Mouse (Mus musculus): Measurements from ENCODE around the gene Gabra4.
"Not testable (repeated sequence)": the region's sequence is repeated elsewhere in the genome, so short reads cannot be mapped to it uniquely, and the experiment has no call there.

Gabra4 gene

GRCm38 (mm10) chr5:71658115-71658497 is at the start of gene Gabra4:
Gabra4 (minus strand) TSS chr5:71658308.
- DNase-seq = peak; percentile 25

- no peak for DNase-seq
These were observed 43.1 kb upstream of the Gabra4 start for GRCm38 (mm10) chr5:71701273-71701614.

- peak; percentile 58 for DNase-seq
These were observed 42.6 kb upstream of the Gabra4 start for GRCm38 (mm10) chr5:71700468-71701272.

GRCm38 (mm10) chr5:71699696-71700467 is 41.8 kb upstream of the Gabra4 start:
- peak; percentile 55 for DNase-seq

- no peak for DNase-seq
These were observed 7.5 kb upstream of the Gabra4 start for GRCm38 (mm10) chr5:71665593-71665992.

GRCm38 (mm10) chr5:71657482-71658114 is 510 bp downstream of the Gabra4 start, which contains the start of gene Gabrb1:
Gabrb1 (plus strand) TSS chr5:71658113.
- DNase-seq = peak; percentile 28

- DNase-seq = no peak
These were observed 1.3 kb downstream of the Gabra4 start for GRCm38 (mm10) chr5:71656771-71657170.

GRCm38 (mm10) chr5:71654056-71654455 is 4.1 kb downstream of the Gabra4 start:
- no peak for DNase-seq

- DNase-seq = no peak
These were observed 10.0 kb downstream of the Gabra4 start for GRCm38 (mm10) chr5:71648108-71648507.

- DNase-seq = no peak
These were observed 18.3 kb downstream of the Gabra4 start for GRCm38 (mm10) chr5:71639804-71640203.

GRCm38 (mm10) chr5:71627820-71628219 is 30.3 kb downstream of the Gabra4 start:
- no peak for DNase-seq

- DNase-seq = no peak
These were observed 41.4 kb downstream of the Gabra4 start for GRCm38 (mm10) chr5:71616734-71617133.

GRCm38 (mm10) chr5:71614311-71614710 is 43.8 kb downstream of the Gabra4 start:
- DNase-seq = no peak

- no peak for DNase-seq
These were observed 49.4 kb downstream of the Gabra4 start for GRCm38 (mm10) chr5:71608735-71609134.

GRCm38 (mm10) chr5:71606907-71607306 is 51.2 kb downstream of the Gabra4 start:
- DNase-seq = no peak

- no peak for DNase-seq
These were observed 53.9 kb downstream of the Gabra4 start for GRCm38 (mm10) chr5:71604128-71604690.

GRCm38 (mm10) chr5:71595321-71595720 is 62.8 kb downstream of the Gabra4 start:
- DNase-seq = no peak

- no peak for DNase-seq
These were observed 64.3 kb downstream of the Gabra4 start for GRCm38 (mm10) chr5:71593745-71594255.

GRCm38 (mm10) chr5:71571646-71572237 is 86.4 kb downstream of the Gabra4 start:
- no peak for DNase-seq

GRCm38 (mm10) chr5:71548079-71548478 is 110.0 kb downstream of the Gabra4 start, which contains the start of gene Cox7b2:
Cox7b2 (minus strand) TSS chr5:71548205.
- DNase-seq = no peak

GRCm38 (mm10) chr5:71545554-71545953 is 112.6 kb downstream of the Gabra4 start:
- peak; percentile 15 for DNase-seq

- DNase-seq = not testable (repeated sequence)
These were observed 132.6 kb downstream of the Gabra4 start for GRCm38 (mm10) chr5:71525486-71525885.
